Mouse (Mus musculus) heart, postnatal 0 days (tissue): ENCODE measurements around the gene Ctbs.

ENCODE experiments used
- CTCF ChIP-seq: IDR thresholded peaks from 2 replicates; pipeline ENCODE4 v1.5.1; 2016; ENCODE audit warnings: antibody characterized with exemption, control low read depth, low read depth
- EP300 ChIP-seq: IDR thresholded peaks from 2 replicates; pipeline ENCODE4 v1.6.1; 2016; ENCODE audit warnings: antibody characterized with exemption, low read depth

DNA sequence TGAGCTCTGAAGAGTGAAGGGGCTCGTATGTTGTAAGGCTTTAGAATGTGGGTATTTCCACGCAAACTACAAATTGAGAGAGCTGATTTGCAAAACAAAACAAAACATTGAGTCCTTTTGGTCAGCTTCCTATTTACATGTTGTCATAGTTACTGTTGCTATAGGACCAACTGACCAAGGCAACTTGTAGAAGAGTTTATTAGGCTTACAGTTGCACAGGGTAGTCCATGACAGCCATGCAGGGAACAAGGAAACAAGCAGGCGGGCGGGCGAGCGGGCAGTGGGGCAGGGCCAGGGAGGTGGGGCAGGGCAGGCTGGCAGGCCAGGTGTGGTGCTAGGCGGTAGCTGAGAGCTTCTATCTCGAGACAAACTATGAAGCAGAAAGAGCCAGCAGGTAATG is 23.1 kb upstream of the Ctbs start:
- TF ChIP-seq CTCF (no peak), EP300 (no peak)
